Mouse (Mus musculus) olfactory bulb, adult 2 months (tissue): ENCODE data around the gene Pkdcc. TPM values are rescaled to one million over a fixed set of nuclear protein-coding genes. Genes with fewer than 3 reads are reported as not detected.

Experiments used
- H3K27ac ChIP-seq: fragments of 200-500 bp; 2 replicates; pipeline ENCODE4 v1.5.1; 2012; ENCODE audit warnings: low read depth, low read length; ENCODE audit not compliant: insufficient read depth
- H3K4me1 ChIP-seq: fragments of 200-500 bp; 2 replicates; pipeline ENCODE4 v1.6.1; 2012; ENCODE audit warnings: low read length; ENCODE audit not compliant: control insufficient read depth, insufficient read depth
- H3K4me3 ChIP-seq: fragments of 200-500 bp; 2 replicates; pipeline ENCODE4 v1.5.1; 2012; ENCODE audit warnings: mild to moderate bottlenecking, low read depth, low read length, moderate library complexity; ENCODE audit not compliant: insufficient read depth
- CTCF ChIP-seq: fragments of 200-500 bp; IDR thresholded peaks from 2 replicates; pipeline ENCODE4 v1.5.1; 2012; ENCODE audit warnings: low read depth, mild to moderate bottlenecking, low read length, moderate library complexity; ENCODE audit not compliant: insufficient read depth
- POLR2A ChIP-seq: fragments of 200-500 bp; IDR thresholded peaks from 2 replicates; pipeline ENCODE4 v1.6.1; 2012; ENCODE audit warnings: mild to moderate bottlenecking, low read depth, low read length, moderate library complexity; ENCODE audit not compliant: insufficient read depth
- WGBS: fragments of 180-500 bp; shearing (Covaris S2); methylation state at CpG from one replicate; pipeline ENCODE4 v1.1.7; 2018; 5-methylcytosine and 5-hydroxymethylcytosine counted together
- polyA plus RNA-seq: library from polyadenylated mRNA; stranded (reverse); fragments of >200 nt; gene quantifications from 2 replicates; pipeline ENCODE4 v1.2.4, GENCODE M21; 2012; ENCODE audit warnings: low replicate concordance; ENCODE audit not compliant: missing spikeins, insufficient read depth, insufficient read length

The Pkdcc gene
- polyA plus RNA-seq, 1 experiment, result not detected

- Histone ChIP-seq H3K4me3 (no peak overlapping the region), H3K4me1 (peaks cover 6% of the 10 kb centered on the region; the same call in 1 of the 2 replicates), H3K27ac (no peak overlapping the region)
- 64% methylated on average over 10 of the region's 10 CpGs for WGBS
- TF ChIP-seq CTCF, result no peak
- no peak for TF ChIP-seq POLR2A
These were observed 20.1 kb downstream of the Pkdcc start for GRCm38 (mm10) chr17:83235227-83235626.

DNA sequence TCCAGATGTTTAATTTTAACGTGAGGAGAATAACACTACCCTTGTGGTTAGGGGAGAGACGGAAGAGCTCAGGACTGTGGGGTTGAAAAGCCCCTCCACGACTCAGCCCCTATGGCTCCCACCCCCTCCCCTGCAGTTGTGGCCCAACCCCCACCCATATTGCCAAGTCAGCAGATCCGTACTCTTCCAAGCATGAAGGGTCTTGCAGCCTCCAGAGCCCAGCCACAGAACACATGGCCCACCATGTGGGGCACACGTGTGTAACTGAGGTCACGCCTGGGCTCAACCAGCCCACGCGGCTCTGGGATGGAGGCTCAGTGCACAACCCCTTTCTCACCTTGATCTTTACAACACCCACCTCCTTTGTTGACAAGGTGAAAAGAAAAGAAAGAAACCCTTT is 21.1 kb downstream of the Pkdcc start:
- Histone ChIP-seq H3K4me1 (peaks cover 6% of the 10 kb centered on the region; the same call in 1 of the 2 replicates), H3K4me3 (no peak overlapping the region), H3K27ac (no peak overlapping the region)
- 82% methylated on average over 8 of the region's 8 CpGs for WGBS
- TF ChIP-seq CTCF (no peak), POLR2A (no peak)

DNA sequence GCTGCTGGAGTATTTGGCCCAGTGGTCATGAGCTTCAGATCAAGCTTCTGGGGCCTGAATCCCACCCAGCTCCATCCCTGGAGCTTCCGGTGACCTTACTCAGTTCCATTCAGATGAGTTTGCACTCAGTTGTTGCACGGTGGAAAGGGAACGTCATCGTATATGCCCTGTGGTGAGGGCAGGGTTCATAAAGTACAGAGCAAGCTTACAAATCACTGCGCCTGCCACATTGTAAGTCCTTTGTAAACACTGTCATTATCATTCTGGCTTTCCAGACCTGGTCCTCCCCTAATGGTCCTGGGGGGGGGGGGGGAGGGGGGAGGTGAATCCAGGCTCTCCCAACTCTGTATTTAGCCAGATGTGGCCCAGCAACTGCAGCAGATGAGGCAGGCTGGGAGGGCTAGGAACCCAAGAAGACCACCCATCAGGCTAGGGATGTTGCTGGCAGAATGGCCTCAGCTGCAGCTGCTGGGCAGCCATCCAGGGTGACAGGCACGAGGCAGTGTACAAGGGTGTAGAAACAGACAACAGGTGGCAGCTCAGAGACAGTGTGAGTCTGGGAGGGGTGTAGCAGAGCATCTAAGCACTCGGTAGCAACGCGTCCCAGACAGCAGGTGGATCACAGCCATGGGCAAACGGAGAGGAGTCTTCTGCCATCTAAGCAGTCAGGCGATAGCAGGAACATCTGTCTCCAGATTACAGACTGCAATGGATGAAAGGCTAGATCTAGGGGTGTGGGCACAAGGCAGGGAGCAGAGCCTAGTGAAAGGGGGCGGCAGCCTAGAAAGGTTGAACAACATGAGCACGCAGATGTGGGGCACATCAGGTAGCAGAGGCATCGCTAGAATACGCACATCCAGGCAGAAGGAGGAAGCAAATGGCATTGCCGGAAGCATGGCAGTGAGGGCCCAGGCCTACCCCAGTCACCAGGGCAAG is 23.3 kb downstream of the Pkdcc start:
- 70% methylated on average over 16 of the region's 16 CpGs for WGBS
- TF ChIP-seq CTCF, result no peak
- TF ChIP-seq POLR2A, result no peak
- H3K4me1 ChIP-seq, result peaks cover 6% of the 10 kb centered on the region; the same call in 1 of the 2 replicates

DNA sequence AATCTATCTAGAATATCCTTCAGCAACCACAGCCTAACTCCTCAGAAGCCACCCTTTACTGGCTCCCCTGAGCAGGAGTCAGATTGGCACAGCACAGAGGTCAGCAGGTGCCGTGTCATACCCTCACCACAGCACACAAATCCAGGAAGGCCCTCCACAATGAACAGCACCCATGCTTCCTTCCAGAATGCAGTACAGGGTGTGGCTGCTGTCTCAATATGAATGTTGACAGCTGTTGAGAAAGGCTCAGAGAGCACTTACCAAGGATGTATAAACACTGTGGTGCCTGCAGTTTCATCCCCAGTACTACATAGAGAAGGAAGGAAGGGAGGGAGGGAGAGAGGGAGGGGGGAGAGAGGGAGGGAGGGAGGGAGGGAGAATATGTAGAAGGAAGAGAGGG is 29.4 kb downstream of the Pkdcc start:
- no peak for TF ChIP-seq CTCF
- TF ChIP-seq POLR2A, result no peak
- no peak overlapping the region for H3K27ac ChIP-seq
- H3K4me3 ChIP-seq, result no peak overlapping the region
- WGBS, result 86% methylated on average over 1 of the region's 1 CpGs
- H3K4me1 ChIP-seq, result no peaks in the 10 kb centered on the region

More for the DNA sequence above, 23.3 kb downstream of the Pkdcc start:
- H3K4me3 ChIP-seq, result no peak overlapping the region
- no peak overlapping the region for H3K27ac ChIP-seq

DNA sequence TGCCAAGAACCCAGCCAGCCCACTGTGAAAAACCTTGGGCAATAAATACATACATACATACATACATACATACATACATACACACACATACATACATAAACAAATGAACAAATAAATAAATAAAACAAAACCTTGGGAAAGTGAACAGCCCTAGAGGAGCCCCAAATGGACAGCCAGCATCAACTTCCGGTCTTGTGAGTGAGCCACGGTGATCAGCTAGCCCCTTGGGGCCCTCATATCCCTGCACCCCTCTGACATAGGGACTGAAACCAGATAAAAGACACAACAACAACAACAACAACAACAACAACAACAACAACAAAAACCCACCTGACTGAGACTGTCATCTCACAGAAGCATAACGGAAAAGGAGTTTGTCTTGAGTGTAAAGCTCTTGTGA is 30.4 kb downstream of the Pkdcc start:
- no peak overlapping the region for H3K4me3 ChIP-seq
- TF ChIP-seq POLR2A (no peak), CTCF (no peak)
- WGBS, result 83% methylated on average over 3 of the region's 3 CpGs
- H3K27ac ChIP-seq, result no peak overlapping the region
- H3K4me1 ChIP-seq, result no peaks in the 10 kb centered on the region

DNA sequence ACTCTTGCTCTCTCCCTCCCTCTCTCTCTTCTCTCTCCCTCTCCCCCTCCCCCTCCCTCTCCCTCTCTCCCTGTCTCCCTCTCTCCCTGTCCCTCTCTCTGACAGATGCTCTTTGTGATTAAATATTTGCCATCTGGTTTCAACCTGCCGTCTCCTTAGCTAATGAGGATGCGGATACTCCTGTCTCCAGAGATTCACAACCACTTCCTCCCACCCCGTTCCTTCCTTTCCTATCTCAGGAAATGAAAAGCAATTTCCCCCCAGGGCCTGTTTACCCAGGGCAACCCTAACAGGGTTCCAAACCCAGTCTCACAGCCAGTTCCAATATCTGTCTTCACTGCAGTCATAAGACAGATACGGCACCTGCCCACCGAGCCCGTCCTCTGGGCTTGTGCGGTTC is 31.0 kb downstream of the Pkdcc start:
- WGBS, result 71% methylated on average over 7 of the region's 7 CpGs
- TF ChIP-seq CTCF (no peak), POLR2A (no peak)
- no peaks in the 10 kb centered on the region for H3K4me1 ChIP-seq
- no peak overlapping the region for H3K27ac ChIP-seq
- H3K4me3 ChIP-seq, result no peak overlapping the region

DNA sequence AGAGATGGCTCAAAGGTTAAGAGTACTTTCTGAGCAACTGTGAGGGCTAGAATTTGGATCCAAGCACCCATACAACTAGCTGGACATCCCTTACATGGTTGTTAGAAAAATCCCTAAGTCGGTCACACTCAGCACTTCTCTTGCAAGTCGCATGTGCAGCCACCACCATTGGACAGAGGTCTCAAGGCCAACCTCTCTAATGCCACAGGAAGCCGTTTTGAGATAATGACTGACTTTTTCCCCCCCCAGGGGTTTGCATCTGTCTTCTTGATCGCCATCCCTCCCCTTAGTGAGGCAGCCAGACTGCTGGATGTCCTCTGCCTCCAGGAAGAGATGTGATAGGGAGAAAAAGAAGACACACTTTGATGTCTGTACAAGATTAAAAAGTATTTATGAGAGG is 32.1 kb downstream of the Pkdcc start:
- Histone ChIP-seq H3K4me1 (no peaks in the 10 kb centered on the region), H3K4me3 (no peak overlapping the region), H3K27ac (no peak overlapping the region)
- WGBS, result 79% methylated on average over 4 of the region's 4 CpGs
- TF ChIP-seq POLR2A, result no peak
- no peak for TF ChIP-seq CTCF

DNA sequence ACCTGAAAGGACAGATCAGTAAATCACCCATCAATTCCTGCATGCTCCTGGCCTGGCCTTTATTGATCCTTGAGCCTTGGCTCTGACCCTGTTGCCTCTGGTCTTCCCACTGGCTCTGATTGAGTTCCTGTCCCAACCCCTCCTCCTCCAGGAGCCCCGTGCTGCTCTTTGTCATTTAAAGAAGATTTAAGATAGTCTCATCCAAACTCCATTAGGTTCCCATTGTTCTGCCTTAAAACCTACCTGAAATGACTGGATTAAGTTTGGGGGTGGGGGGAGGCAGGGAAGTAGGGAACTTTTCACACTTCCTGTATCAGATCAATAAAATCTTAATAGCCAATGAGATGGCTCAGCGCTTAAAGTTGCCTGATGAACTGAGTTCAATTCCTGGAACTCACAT is 33.4 kb downstream of the Pkdcc start:
- Histone ChIP-seq H3K4me1 (no peaks in the 10 kb centered on the region), H3K4me3 (no peak overlapping the region), H3K27ac (no peak overlapping the region)
- TF ChIP-seq CTCF (no peak), POLR2A (no peak)
- 52% methylated on average over 2 of the region's 2 CpGs for WGBS

DNA sequence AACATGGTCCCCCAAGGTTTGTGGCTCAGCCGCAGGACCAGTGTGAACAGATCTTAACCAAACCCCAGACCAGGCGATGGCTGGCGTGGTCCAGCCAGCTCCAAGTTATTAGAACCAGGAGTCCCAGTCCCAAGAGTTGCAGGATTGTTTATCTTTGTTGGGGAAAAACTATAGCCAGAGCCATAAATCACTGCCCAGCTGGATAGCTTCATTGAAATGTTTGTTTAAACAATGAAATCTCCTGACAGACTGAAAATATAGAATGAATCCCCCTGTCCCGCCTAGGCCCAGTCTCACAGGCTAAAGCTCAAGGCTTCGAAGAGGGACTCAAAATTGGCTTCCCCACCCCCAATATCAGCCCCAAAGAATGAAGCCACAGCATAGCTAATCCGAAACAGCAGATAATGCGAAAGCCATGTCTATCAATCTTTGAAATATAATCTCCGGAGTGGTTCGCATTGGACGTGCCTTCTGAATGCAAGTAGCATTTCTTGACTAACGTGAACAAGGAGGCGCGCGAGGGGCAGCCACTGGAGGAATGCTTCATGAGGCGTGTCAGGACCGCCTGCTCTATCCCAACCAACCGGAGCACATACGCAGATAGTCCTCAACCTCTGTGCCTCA is 35.9 kb downstream of the Pkdcc start:
- H3K4me3 ChIP-seq, result no peak overlapping the region
- no peak overlapping the region for H3K27ac ChIP-seq
- 95% methylated on average over 18 of the region's 18 CpGs for WGBS
- no peak for TF ChIP-seq POLR2A
- no peak for TF ChIP-seq CTCF
- H3K4me1 ChIP-seq, result no peaks in the 10 kb centered on the region
